Mouse (Mus musculus): ENCODE measurements around the gene Ccsap. TPM values are rescaled to one million over a fixed set of nuclear protein-coding genes. Genes with fewer than 3 reads are reported as not detected.
"Not testable (repeated sequence)": the region's sequence is repeated elsewhere in the genome, so short reads cannot be mapped to it uniquely, and the experiment has no call there.

Gene Ccsap
- polyA plus RNA-seq, 2 experiments from 2014 or later = 3.2 to 4.4 TPM

GRCm38 (mm10) chr8:123832757-123833156, 27.3 kb downstream of the Ccsap start:
- peak; percentile 39 for ATAC-seq

GRCm38 (mm10) chr8:123827523-123827922, 32.5 kb downstream of the Ccsap start:
- ATAC-seq = no peak

DNA sequence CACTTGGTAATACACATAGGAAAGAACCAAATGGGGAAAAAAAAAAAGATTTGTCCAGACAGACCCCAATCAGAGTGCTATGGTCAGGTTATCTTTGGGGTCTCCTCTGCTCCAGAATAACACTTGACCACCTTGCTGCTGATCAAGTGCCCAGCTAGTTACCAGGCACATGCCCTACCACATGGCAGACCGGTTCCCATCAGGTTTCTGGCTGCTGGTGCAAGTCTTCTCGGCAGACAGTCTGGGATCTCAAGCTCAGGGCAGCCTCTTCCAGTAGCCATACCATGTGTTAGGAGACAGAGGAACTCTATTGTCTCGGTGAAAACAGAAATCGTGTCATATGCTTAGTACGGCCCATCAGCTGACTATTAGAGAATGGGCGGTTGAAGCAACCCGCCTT, 33.3 kb downstream of the Ccsap start:
- ATAC-seq = no peak

DNA sequence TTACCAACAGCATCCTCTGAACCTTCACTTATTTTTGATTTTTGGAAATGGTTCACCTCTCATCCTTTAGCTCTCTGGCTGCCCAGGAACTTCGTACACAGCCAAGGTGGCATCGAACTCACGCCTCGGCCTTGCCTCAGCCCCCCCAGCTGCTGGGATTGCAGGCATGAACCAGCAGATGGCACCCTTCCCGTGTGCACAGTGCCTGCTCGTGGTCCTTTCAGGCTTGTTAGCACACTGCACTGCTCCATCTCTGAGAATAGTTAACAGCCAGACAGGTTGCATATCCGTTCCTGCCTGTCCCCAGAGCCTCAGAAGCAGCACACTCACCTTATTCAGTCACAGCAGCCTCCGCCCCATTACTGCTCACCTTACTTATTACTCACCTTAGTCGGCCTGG, 34.0 kb downstream of the Ccsap start:
- no peak for ATAC-seq

DNA sequence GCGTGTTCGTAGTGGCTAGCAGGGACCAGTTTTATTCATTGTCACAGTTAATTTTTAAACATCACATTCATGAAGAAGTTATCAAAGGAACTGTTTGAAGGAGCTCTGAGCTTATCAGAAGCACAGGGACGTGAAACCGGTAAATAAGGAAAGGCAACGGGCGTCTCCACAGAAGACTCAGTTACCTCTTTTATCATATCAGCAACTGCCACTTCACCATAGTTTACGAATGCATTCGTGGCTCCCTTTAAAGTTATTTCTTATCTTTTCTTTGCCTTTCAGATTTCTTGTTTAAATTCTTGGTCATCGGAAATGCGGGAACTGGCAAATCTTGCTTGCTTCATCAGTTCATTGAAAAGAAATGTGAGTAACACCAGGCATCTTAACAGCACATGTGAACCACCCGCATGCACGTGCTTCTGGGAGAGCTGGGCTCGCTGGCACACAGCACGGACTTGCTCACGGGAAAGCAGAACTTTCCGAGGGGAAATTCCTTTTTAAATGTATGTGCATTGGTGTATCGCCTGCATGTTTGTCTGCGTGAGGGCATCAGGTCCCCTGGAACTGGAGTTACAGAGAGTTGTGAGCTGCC, 36.4 kb downstream of the Ccsap start:
- no peak for ATAC-seq

DNA sequence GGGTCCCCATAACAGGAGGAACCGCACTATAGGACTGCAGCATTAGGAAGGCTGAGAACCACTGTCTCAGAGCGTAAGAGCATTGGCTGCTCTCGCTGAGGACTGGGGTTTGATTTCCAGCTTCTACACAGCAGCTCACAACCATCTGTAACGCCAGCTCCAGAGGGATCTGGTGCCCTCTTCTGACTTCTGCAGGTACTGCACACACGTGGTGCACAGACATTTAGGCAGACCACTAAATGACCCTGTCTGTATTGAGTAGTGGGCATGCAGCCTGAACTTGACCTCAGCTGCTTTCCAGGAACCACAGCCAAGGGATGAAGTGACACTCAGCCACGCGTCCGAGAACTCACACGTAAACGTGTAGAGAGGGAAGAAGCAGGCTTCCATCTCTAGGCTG, 36.9 kb downstream of the Ccsap start:
- ATAC-seq = no peak

DNA sequence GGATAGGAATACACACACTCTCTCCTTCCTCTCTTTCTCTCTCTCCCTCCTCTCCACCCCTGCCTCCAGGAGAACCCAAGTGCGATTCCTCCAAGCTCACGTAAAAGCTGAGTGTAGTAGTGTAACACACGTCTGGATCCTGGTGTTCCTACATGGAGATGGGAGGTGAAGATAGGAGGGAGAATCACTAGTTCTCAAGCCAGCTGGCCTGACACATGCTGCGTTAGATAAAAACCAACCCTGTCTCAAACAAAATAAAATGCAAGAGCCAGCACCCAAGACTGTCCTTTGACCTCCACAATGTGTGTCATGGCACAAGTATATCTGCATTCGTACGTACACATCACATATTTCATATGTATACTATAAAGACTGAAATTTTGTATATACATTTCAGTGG, 39.2 kb downstream of the Ccsap start:
- ATAC-seq = no peak

DNA sequence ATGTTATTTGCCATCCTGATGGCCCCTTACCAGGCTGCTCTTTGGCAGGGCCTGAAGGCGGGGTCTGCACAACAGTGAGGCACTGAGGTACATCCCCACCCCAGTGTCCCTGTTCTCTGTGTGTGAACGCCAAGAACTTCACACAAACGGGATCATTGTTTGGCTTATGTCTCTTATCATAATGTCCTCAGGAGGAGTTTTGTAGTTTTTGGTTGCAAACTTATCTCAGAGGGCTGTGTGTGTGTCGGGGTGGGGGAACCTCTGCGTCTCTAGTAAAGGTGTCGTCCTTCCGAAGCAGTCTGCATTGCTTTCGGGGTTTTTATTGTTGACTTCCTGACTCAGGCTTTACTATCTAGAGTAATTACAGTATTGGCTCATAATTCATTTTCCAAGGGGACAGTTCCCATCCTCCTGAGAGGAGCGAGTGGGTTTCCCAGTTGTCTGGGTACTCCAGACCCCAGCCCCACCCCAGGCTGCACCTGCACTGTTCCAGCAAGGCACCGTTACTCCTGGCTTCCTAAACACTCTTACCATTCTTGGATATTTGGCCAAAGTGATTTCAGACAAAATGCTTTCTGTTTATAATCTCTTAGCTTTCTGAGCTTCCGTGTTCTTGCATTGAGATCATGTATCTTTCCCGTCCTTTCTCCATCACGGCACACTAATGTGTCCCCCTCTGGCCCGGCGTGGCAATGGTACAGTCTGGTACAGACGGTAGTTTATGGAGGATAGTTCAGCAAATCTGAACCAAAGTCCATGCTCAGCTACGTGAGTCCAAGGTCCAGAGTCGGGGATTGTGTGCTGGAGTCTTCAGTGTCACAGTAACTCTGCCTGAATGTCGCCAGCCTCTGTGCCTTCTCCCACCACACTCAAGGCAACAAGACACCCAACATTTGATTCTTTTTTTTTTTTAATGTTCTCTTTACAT, 40.1 kb downstream of the Ccsap start:
- ATAC-seq = no peak

DNA sequence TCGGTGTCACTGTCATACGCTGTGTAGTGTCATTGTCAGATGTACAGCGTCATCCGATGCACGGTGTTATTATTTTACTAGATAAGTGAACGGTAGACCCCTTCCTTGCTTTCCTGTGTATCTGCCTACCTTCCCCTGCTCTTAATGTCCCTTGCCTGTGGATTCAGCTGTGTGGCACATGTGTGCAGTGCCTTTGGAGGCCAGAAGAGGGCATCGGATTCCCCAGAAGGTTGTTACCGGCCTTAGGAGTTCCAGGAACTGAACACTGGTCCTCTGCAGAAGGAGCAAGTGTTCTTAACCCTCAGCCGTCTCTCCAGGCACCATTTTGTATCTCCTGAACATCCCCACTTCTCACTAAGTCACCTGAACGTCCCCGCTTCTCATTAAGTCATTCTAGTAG, 42.3 kb downstream of the Ccsap start:
- ATAC-seq = no peak

DNA sequence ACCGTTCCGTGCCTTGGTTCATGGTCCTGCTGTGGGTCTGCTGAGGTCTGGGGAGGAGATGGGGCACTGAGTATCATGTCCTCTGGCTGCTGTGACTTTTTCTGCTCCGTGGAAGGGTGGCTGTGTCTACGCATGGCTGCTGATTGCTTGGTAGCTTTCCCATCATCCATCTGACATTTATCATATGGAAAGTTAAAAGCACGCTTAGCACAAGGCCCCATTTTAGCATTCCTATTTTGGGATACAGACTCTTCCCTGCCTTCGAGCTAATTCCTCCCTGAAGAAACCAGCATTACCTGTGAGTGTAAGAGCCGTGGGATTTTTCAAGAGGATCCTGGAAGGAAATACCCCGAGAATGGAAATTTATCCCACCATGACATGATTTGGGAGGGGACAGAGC, 43.1 kb downstream of the Ccsap start:
- no peak for ATAC-seq

GRCm38 (mm10) chr8:123815325-123815724, 44.7 kb downstream of the Ccsap start:
- ATAC-seq = no peak

GRCm38 (mm10) chr8:123813892-123814266, 46.1 kb downstream of the Ccsap start:
- ATAC-seq = no peak

DNA sequence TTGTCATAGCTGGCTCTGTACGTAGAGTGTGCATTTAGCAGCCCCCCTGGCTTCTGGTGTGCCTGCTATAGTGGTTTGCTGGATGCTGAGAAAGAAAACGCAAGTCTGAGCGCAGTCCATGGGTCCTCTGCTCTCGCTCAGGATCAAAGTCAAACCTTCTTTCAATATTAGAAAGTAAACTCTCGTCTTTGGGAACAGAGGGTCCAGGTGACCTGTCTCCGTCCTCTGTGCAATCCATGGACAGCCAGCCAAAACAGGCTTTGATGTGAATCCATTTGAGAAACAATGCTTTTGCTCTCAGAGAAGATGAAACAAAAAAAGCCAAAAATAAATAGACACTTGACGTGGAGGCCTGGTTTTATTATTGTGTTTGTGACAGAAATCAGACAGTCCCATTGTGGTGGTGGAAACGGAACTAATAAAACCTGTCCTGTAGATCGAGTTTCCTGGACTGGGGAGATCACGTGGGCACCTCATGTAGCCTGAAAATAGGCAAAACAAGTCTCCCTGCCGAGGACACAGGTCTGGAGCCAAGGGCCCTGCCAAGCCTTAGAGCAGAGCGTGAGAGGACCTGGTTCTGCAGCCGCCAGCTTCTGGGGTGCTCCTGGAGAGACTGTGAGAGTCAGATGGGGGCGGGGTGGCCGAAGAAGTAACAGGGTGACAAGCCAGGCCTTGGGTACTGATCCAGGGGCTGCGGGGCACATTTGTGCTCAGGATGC, 46.7 kb downstream of the Ccsap start:
- ATAC-seq = no peak

DNA sequence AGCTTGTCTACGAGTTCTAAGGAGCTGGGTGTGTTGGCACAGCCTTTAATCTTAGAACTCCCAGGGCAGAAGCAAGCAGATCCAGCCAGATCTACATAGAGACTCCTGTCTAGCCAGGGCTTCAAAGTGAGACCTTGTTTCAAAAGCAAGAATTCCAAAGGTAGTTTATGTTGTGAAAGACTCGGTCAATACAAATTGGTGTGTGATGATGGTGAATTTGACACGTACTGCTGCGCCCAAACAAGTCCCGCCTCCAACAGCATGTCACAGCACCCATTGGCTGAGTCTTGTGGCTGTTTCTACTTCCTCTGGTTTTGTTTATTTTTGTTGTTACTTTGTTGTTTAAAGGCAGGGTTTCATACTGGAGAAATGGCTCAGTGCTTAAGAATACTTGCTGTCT, 47.8 kb downstream of the Ccsap start:
- ATAC-seq = no peak

DNA sequence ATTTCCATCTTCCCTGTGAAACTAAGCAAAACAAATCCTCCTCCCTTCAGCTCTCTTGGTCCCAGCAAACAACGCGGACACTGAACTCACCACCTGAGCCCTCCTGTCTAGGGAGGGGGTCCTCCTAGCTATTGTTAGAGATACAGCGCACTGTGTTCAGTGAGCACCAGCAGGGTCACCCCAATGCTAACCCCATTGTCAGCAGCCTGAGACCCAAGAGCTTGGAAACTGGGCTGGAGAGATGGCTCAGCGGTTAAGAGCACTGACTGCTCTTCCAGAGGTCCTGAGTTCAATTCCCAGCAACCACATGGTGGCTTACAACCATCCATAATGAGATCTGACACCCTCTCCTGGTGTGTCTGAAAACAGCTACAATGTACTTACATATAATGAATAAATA, 50.7 kb downstream of the Ccsap start:
- not testable (repeated sequence) for ATAC-seq

DNA sequence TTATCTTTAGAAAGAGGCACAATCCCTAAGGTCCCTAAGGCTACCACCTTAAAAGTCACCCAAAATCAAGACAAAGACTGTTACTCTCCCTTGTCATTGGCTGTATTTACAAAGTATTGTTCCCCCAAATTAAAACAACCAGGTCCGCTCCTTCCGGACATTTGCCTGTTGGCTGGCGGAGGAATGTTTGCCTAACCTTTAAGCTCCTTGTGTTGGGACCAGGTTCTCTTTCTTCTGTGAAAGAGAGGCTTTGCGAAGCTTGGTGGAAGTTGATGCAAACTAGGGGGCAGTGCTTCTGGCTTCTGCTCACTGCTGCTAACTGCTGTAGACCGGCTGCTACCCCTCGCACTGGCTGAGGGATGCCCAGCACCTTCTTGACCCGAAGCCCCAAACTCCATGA, 51.3 kb downstream of the Ccsap start:
- ATAC-seq = no peak

- no peak for ATAC-seq
Observed at GRCm38 (mm10) chr8:123807852-123808573, 52.0 kb downstream of the Ccsap start.

DNA sequence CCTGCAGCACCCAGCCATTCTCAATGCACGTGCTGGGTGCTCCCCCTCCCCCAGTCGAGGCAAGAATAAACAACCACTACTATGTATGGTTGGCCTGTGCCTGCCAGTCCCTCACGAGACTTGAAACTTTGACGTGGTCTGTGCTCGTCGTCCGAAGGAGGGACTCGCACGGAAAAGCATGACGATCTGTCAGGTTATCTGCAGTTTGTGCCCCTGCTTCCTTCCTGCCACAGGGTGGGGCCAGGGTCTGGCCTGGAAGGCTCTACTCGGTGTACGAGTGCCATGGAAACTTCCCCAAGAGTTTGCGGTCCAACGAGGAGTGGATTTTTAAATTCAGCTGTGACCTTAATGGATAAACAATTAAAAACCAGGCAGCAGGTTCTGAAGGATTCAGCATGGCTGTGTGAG, 53.0 kb downstream of the Ccsap start:
- peak; percentile 71 for ATAC-seq

GRCm38 (mm10) chr8:123806374-123806935, 53.6 kb downstream of the Ccsap start:
- ATAC-seq = no peak

DNA sequence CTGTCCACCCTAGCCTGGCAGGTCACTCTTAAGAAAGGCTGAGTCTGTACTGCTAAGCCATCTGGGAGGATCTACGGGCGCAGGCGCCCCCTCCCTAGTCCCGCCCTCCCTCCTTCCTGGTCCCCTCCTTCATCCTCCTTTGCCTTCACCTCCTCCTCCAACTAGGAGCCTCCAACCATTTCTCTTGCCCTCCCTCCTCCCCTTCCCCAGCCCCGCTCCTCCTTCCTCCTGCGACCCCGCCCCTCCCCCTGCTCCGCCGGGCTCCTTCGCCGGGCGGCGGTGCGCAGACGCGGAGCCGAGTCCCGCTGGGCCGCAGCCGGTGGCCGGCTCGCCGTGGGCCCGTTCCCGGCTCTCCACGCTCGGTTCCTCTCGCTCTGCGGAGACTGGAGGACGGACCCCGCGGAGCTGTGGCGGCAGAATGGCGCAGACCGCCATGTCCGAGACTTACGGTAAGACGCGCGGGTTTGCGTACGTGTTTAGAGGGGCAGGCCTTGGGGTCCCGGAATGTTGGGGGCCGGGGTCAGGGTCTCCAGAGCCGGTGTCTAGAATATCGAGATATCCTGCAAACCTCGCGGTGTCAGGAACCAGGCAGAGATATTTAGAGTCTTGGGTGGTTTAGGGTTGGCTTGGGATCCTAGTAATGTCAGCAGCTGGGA, 54.2 kb downstream of the Ccsap start, which contains the start of gene Rab4a:
Gene Rab4a (plus strand): TSS at position 268 of the 656 bp plus-strand sequence.
- peak; percentile 53 for ATAC-seq

DNA sequence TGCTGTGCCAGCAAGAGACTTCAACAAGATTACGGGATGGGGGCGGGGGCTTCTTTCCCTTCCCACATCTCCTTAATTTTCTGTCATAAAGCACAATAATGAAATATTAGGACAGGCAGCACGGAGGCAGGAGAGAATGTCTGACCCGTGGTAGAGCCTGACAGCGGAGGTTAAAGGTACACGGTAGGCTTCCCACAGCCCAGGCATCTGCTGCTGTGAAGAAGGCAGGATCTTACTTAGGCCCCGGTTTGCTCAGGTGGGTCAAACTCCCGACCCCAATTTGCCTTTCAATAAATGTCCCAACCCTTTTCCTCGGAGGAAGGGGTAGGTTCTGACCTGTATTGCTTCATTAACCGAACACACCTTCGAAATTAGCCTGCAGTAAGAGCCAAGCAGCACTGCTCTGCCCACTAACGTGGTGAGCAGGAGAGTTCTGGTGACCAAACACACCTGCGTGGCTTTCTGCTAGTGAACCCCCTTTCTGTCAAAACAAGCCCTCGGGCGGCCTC, 54.7 kb downstream of the Ccsap start:
- no peak for ATAC-seq

DNA sequence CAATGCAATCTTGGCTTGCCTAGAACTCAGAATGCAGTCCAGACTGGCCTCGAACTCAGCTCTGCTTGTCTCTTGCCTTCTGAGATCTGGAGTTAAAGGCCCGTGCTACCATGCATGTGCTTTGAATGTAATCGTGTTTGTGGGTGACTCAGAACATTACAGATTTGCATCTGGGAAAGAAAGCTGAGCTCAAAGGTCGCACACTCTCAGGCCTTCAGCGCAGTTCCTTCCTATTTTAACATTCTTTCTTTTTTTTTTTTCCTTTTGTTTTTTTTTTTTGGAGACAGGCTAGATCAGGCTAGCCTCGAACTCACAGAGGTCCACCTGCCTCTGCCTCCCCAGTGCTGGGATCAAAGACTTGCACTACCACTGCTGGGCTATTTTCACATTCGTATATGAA, 55.4 kb downstream of the Ccsap start:
- no peak for ATAC-seq
